Mouse (Mus musculus): ENCODE results near the gene Crybb3. TPM values are rescaled to one million over a fixed set of nuclear protein-coding genes. Genes with fewer than 3 reads are reported as not detected.

The Crybb3 gene
- total and polyA plus RNA-seq, 2 experiments from 2014 or later, result 0.89 TPM; not detected in 1

GRCm38 (mm10) chr5:113086439-113086838 lies 5.1 kb upstream of the Crybb3 start:
- Histone ChIP-seq H3K36me3 (replicated peaks; ENCODE audit: control insufficient read depth, insufficient read depth, low read length) (peaks cover 36% of the 10 kb centered on the region), H3K9ac (replicated peaks; ENCODE audit: low read depth, low read length) (no peak overlapping the region), H3K4me1 (ENCODE audit: control insufficient read depth, insufficient read depth) (peaks cover 8% of the 10 kb centered on the region; the same call in 1 of the 2 replicates), H3K9me3 (replicated peaks; ENCODE audit: control insufficient read depth, low read length) (no peaks in the 10 kb centered on the region), H3K27ac (ENCODE audit: low read depth) (no peak overlapping the region), H3K4me3 (ENCODE audit: low read depth, low read length) (no peak overlapping the region), H3K4me2 (ENCODE audit: low read depth, low read length) (no peak overlapping the region), H3K27me3 (ENCODE audit: control insufficient read depth, insufficient read depth, low read length) (no peaks in the 10 kb centered on the region)
- DNase-seq (ENCODE audit: low spot score) (no peak), ATAC-seq (ENCODE audit: insufficient read depth, low read depth) (no peak)
- 84% methylated on average over 12 of the region's 12 CpGs for WGBS
- TF ChIP-seq CTCF (IDR thresholded peaks at IDR 0.05; ENCODE audit: low read depth) (no peak), EP300 (IDR thresholded peaks at IDR 0.05; ENCODE audit: low read depth) (no peak)

DNA sequence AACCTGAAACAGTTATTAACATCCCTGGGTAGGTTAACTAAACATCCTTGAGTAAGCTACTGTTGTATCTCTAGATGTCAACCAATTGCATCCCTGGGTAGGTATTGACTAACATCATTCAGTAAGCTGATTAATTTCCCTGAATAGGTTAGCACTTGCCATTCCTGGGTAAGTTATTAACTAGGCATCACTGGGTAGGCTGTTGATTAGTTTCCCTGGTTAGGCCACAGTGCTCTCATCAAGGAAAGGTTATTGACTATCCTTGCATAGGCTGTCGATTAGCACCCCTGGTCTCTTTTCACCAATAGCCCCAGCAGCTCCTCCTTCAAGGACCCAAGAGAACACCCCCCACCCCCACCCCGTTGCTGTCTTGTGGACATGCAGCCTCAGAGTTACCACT lies 4.5 kb upstream of the Crybb3 start:
- DNase-seq (ENCODE audit: low spot score) (no peak), ATAC-seq (ENCODE audit: insufficient read depth, low read depth) (no peak)
- Histone ChIP-seq H3K9ac (replicated peaks; ENCODE audit: low read depth, low read length) (no peak overlapping the region), H3K4me2 (ENCODE audit: low read depth, low read length) (no peak overlapping the region), H3K4me3 (ENCODE audit: low read depth, low read length) (no peak overlapping the region), H3K36me3 (replicated peaks; ENCODE audit: control insufficient read depth, insufficient read depth, low read length) (peaks cover 32% of the 10 kb centered on the region), H3K27me3 (ENCODE audit: control insufficient read depth, insufficient read depth, low read length) (no peaks in the 10 kb centered on the region), H3K9me3 (replicated peaks; ENCODE audit: control insufficient read depth, low read length) (no peaks in the 10 kb centered on the region), H3K27ac (ENCODE audit: low read depth) (no peak overlapping the region), H3K4me1 (ENCODE audit: control insufficient read depth, insufficient read depth) (peaks cover 8% of the 10 kb centered on the region; the same call in 1 of the 2 replicates)
- 59% methylated on average over 2 of the region's 2 CpGs for WGBS
- TF ChIP-seq CTCF (IDR thresholded peaks at IDR 0.05; ENCODE audit: low read depth) (no peak), EP300 (IDR thresholded peaks at IDR 0.05; ENCODE audit: low read depth) (no peak)

GRCm38 (mm10) chr5:113084309-113084708 lies 2.9 kb upstream of the Crybb3 start:
- peaks cover 3% of the 10 kb centered on the region; the same call in 1 of the 2 replicates for H3K27me3 ChIP-seq (ENCODE audit: control insufficient read depth, insufficient read depth, low read length)
- TF ChIP-seq EP300 (IDR thresholded peaks at IDR 0.05; ENCODE audit: low read depth), result no peak
- no peak for TF ChIP-seq CTCF (IDR thresholded peaks at IDR 0.05; ENCODE audit: low read depth)
- H3K4me1 ChIP-seq (ENCODE audit: control insufficient read depth, insufficient read depth), result peaks cover 8% of the 10 kb centered on the region; the same call in 1 of the 2 replicates
- DNase-seq (ENCODE audit: low spot score) (no peak), ATAC-seq (ENCODE audit: insufficient read depth, low read depth) (no peak)
- H3K4me3 ChIP-seq (ENCODE audit: low read depth, low read length), result no peak overlapping the region
- no peak overlapping the region for H3K9ac ChIP-seq (replicated peaks; ENCODE audit: low read depth, low read length)
- peaks cover 15% of the 10 kb centered on the region for H3K36me3 ChIP-seq (replicated peaks; ENCODE audit: control insufficient read depth, insufficient read depth, low read length)
- H3K9me3 ChIP-seq (replicated peaks; ENCODE audit: control insufficient read depth, low read length), result no peaks in the 10 kb centered on the region
- WGBS, result 77% methylated on average over 2 of the region's 2 CpGs
- no peak overlapping the region for H3K27ac ChIP-seq (ENCODE audit: low read depth)
- H3K4me2 ChIP-seq (ENCODE audit: low read depth, low read length), result no peak overlapping the region

GRCm38 (mm10) chr5:113082356-113083168 lies 1.2 kb upstream of the Crybb3 start:
- H3K27ac ChIP-seq (ENCODE audit: low read depth), result peak overlapping the region; percentile 37; the same call in 1 of the 2 replicates
- DNase-seq (ENCODE audit: low spot score), result peak; percentile 56
- no peaks in the 10 kb centered on the region for H3K36me3 ChIP-seq (replicated peaks; ENCODE audit: control insufficient read depth, insufficient read depth, low read length)
- H3K9ac ChIP-seq (replicated peaks; ENCODE audit: low read depth, low read length), result peak overlapping the region; percentile 10; the same call in 1 of the 2 replicates
- ATAC-seq (ENCODE audit: insufficient read depth, low read depth), result peak; percentile 57
- no peak for TF ChIP-seq EP300 (IDR thresholded peaks at IDR 0.05; ENCODE audit: low read depth)
- no peak for TF ChIP-seq CTCF (IDR thresholded peaks at IDR 0.05; ENCODE audit: low read depth)
- peaks cover 8% of the 10 kb centered on the region; the same call in 1 of the 2 replicates for H3K27me3 ChIP-seq (ENCODE audit: control insufficient read depth, insufficient read depth, low read length)
- H3K9me3 ChIP-seq (replicated peaks; ENCODE audit: control insufficient read depth, low read length), result no peaks in the 10 kb centered on the region
- peaks cover 8% of the 10 kb centered on the region; the same call in 1 of the 2 replicates for H3K4me1 ChIP-seq (ENCODE audit: control insufficient read depth, insufficient read depth)
- WGBS, result 25% methylated on average over 19 of the region's 19 CpGs
- H3K4me3 ChIP-seq (ENCODE audit: low read depth, low read length), result no peak overlapping the region
- H3K4me2 ChIP-seq (ENCODE audit: low read depth, low read length), result peak overlapping the region; percentile 39

DNA sequence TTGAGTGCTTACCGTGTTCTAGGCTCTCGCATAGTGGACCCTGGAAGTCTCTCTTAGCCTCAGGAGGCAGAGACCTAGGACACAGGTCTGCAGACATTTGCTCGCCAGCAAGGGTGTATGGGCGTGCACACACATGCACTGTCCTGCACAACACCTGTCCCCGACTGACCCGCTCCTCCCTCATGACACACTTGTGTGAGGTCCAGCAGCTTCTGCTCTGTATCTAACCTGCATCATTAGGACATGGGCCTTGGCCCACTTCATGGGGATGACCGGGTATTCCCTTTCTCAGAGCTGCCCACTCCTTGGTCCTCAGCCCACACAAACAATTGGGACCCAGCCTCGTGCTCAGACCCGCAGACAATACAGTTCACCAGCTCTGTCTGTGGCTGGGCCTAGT lies 364 bp downstream of the Crybb3 start:
- no peak overlapping the region for H3K9ac ChIP-seq (replicated peaks; ENCODE audit: low read depth, low read length)
- no peak for ATAC-seq (ENCODE audit: insufficient read depth, low read depth)

More for the DNA sequence above, 364 bp downstream of the Crybb3 start:
- no peaks in the 10 kb centered on the region for H3K36me3 ChIP-seq (replicated peaks; ENCODE audit: control insufficient read depth, insufficient read depth, low read length)
- H3K4me3 ChIP-seq (ENCODE audit: low read depth, low read length), result no peak overlapping the region
- H3K4me1 ChIP-seq (ENCODE audit: control insufficient read depth, insufficient read depth), result peaks cover 8% of the 10 kb centered on the region; the same call in 1 of the 2 replicates
- no peak for TF ChIP-seq CTCF (IDR thresholded peaks at IDR 0.05; ENCODE audit: low read depth)
- WGBS, result 85% methylated on average over 9 of the region's 9 CpGs
- H3K9me3 ChIP-seq (replicated peaks; ENCODE audit: control insufficient read depth, low read length), result no peaks in the 10 kb centered on the region
- no peak for DNase-seq (ENCODE audit: low spot score)
- H3K27me3 ChIP-seq (ENCODE audit: control insufficient read depth, insufficient read depth, low read length), result peaks cover 23% of the 10 kb centered on the region
- H3K4me2 ChIP-seq (ENCODE audit: low read depth, low read length), result no peak overlapping the region
- H3K27ac ChIP-seq (ENCODE audit: low read depth), result no peak overlapping the region

All from heart, postnatal 0 days (tissue).